Mouse (Mus musculus) T-helper 17 cell (primary cell): ENCODE measurements around the gene Prkca.

Experiments
- in situ Hi-C, 2 experiments: fragments of 300-600 bp; cut with MboI, MseI; formaldehyde crosslinking; loops; 1 replicate in 1 of 2; 2 replicates in 1 of 2; pipeline ENCODE4 v1.15.1; 2025; ENCODE audit warnings: high pct_unique_total_duplicates in 2 of 2

The Prkca gene

GRCm38 (mm10) chr11:108212638-108213037 is 131.1 kb downstream of the Prkca start:
- in situ Hi-C loops, result no loop called here

- in situ Hi-C loops, result no loop called here
These were observed 131.7 kb downstream of the Prkca start for GRCm38 (mm10) chr11:108212030-108212429.

- in situ Hi-C loops, result no loop called here
These were observed 133.0 kb downstream of the Prkca start for GRCm38 (mm10) chr11:108210749-108211148.

GRCm38 (mm10) chr11:108206602-108207001 is 137.1 kb downstream of the Prkca start:
- in situ Hi-C loops, result no loop called here

- in situ Hi-C loops, result no loop called here
These were observed 138.9 kb downstream of the Prkca start for GRCm38 (mm10) chr11:108204895-108205248.

GRCm38 (mm10) chr11:108204202-108204894 is 139.4 kb downstream of the Prkca start:
- in situ Hi-C loops, result no loop called here

GRCm38 (mm10) chr11:108202835-108203234 is 140.9 kb downstream of the Prkca start:
- in situ Hi-C loops, result no loop called here

- in situ Hi-C loops, result no loop called here
These were observed 142.8 kb downstream of the Prkca start for GRCm38 (mm10) chr11:108200679-108201586.

GRCm38 (mm10) chr11:108199429-108199985 is 144.2 kb downstream of the Prkca start:
- in situ Hi-C loops, result no loop called here

GRCm38 (mm10) chr11:108198592-108198991 is 145.1 kb downstream of the Prkca start:
- in situ Hi-C loops, result no loop called here

- in situ Hi-C loops, result no loop called here
These were observed 146.1 kb downstream of the Prkca start for GRCm38 (mm10) chr11:108197427-108198218.

GRCm38 (mm10) chr11:108196796-108197195 is 146.9 kb downstream of the Prkca start:
- in situ Hi-C loops, result no loop called here

GRCm38 (mm10) chr11:108190298-108190697 is 153.4 kb downstream of the Prkca start:
- in situ Hi-C loops, result no loop called here

GRCm38 (mm10) chr11:108189362-108189761 is 154.4 kb downstream of the Prkca start:
- in situ Hi-C loops, result no loop called here

- in situ Hi-C loops, result no loop called here
These were observed 161.3 kb downstream of the Prkca start for GRCm38 (mm10) chr11:108182421-108182820.

GRCm38 (mm10) chr11:108181012-108181713 is 162.6 kb downstream of the Prkca start:
- in situ Hi-C loops, result no loop called here

- in situ Hi-C loops, result no loop called here
These were observed 164.9 kb downstream of the Prkca start for GRCm38 (mm10) chr11:108178802-108179201.

GRCm38 (mm10) chr11:108178258-108178657 is 165.5 kb downstream of the Prkca start:
- in situ Hi-C loops, result no loop called here

- in situ Hi-C loops, result no loop called here
These were observed 167.0 kb downstream of the Prkca start for GRCm38 (mm10) chr11:108176715-108177114.

GRCm38 (mm10) chr11:108171917-108172316 is 171.8 kb downstream of the Prkca start:
- in situ Hi-C loops, result no loop called here

- in situ Hi-C loops, result no loop called here
These were observed 172.5 kb downstream of the Prkca start for GRCm38 (mm10) chr11:108171260-108171659.
